Mouse (Mus musculus): ENCODE results near the gene Arhgap10. TPM values are rescaled to one million over a fixed set of nuclear protein-coding genes. Genes with fewer than 3 reads are reported as not detected.

Gene Arhgap10
- polyA plus RNA-seq, 1 experiment from 2014 or later, result 3.8 TPM

- 87% methylated on average over 6 of the region's 6 CpGs for WGBS
Measured at GRCm38 (mm10) chr8:77311762-77312161, 206.0 kb downstream of the Arhgap10 start.

DNA sequence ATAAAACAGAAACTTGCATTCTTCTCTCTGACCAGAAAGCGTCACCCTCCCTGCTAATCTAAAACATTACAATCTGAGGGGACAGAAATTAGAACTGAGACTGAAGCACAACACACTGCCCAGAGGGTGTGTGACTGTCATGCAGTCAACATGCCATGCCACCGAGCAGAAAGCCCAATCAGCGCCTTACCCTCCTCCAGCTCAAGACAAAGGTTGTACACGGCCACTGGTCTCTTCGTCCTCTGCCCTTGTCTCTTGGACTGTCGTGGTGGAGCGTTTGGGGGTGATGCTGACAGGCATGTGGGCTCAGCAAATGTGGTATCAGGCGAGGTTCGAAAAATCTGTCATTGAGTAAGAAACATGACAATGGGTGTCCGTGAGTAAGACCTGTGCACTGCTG, 207.2 kb downstream of the Arhgap10 start:
- H3K9ac ChIP-seq (replicated peaks; ENCODE audit: low read depth, low read length), result no peak overlapping the region
- no peak overlapping the region for H3K4me2 ChIP-seq (ENCODE audit: low read depth, low read length)
- no peaks in the 10 kb centered on the region for H3K9me3 ChIP-seq (ENCODE audit: control insufficient read depth, low read length)
- 93% methylated on average over 10 of the region's 10 CpGs for WGBS
- ATAC-seq (ENCODE audit: low read depth), result no peak
- no peaks in the 10 kb centered on the region for H3K4me1 ChIP-seq (ENCODE audit: control insufficient read depth, insufficient read depth, low read length)
- H3K4me3 ChIP-seq (ENCODE audit: low read depth, low read length), result no peak overlapping the region
- H3K36me3 ChIP-seq (ENCODE audit: control insufficient read depth, insufficient read depth, low read length), result no peaks in the 10 kb centered on the region
- no peak overlapping the region for H3K27ac ChIP-seq (ENCODE audit: low read depth, low read length)
- no peaks in the 10 kb centered on the region for H3K27me3 ChIP-seq (ENCODE audit: control insufficient read depth, insufficient read depth, low read length)

More at GRCm38 (mm10) chr8:77311762-77312161, 206.0 kb downstream of the Arhgap10 start:
- Histone ChIP-seq H3K36me3 (ENCODE audit: control insufficient read depth, insufficient read depth, low read length) (no peaks in the 10 kb centered on the region), H3K4me3 (ENCODE audit: low read depth, low read length) (no peak overlapping the region), H3K4me1 (ENCODE audit: control insufficient read depth, insufficient read depth, low read length) (no peaks in the 10 kb centered on the region), H3K9ac (replicated peaks; ENCODE audit: low read depth, low read length) (no peak overlapping the region), H3K27me3 (ENCODE audit: control insufficient read depth, insufficient read depth, low read length) (no peaks in the 10 kb centered on the region), H3K4me2 (ENCODE audit: low read depth, low read length) (no peak overlapping the region), H3K27ac (ENCODE audit: low read depth, low read length) (no peak overlapping the region), H3K9me3 (ENCODE audit: control insufficient read depth, low read length) (no peaks in the 10 kb centered on the region)
- ATAC-seq (ENCODE audit: low read depth), result no peak

DNA sequence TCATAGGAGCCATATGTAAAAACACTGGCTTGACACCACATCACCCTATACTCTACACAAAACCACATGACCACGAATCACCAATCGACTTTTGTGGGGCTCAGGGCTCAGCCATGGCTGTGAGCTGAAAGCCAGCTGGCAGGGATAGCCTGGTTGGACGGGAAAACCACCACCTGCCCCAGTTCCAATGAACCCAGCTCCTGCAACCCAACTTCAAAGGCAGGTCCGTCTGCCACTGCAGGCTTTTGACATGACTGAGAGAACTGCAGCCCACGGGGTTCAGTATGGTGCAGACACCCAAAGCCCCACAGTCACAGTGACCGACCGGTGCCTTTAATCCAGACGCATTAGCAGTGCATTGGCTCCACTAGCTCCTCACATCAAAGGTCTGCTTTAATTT, 207.7 kb downstream of the Arhgap10 start:
- no peak for ATAC-seq (ENCODE audit: low read depth)
- no peaks in the 10 kb centered on the region for H3K36me3 ChIP-seq (ENCODE audit: control insufficient read depth, insufficient read depth, low read length)
- no peaks in the 10 kb centered on the region for H3K9me3 ChIP-seq (ENCODE audit: control insufficient read depth, low read length)
- H3K4me3 ChIP-seq (ENCODE audit: low read depth, low read length), result no peak overlapping the region
- no peaks in the 10 kb centered on the region for H3K27me3 ChIP-seq (ENCODE audit: control insufficient read depth, insufficient read depth, low read length)
- WGBS, result 82% methylated on average over 8 of the region's 8 CpGs
- H3K27ac ChIP-seq (ENCODE audit: low read depth, low read length), result no peak overlapping the region
- no peak overlapping the region for H3K9ac ChIP-seq (replicated peaks; ENCODE audit: low read depth, low read length)
- H3K4me2 ChIP-seq (ENCODE audit: low read depth, low read length), result no peak overlapping the region
- H3K4me1 ChIP-seq (ENCODE audit: control insufficient read depth, insufficient read depth, low read length), result no peaks in the 10 kb centered on the region

DNA sequence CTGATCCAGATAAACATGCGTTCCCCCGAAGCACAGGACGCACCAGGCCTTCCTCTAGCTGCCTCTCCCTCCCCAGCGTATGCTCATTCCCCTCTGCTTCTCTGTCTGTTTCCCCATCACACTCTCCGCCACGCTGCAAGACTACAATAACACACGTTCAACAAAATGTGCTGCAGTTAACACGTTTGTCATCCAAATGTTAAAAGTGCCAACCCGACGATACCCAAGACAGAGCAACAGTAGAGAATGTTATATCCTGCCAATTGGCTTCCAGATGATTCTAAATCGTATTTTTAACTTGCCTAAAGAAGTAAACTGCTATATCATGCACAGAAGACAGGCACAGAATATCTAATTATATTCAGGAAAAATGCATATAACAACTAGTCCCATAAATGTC, 223.2 kb downstream of the Arhgap10 start:
- Histone ChIP-seq H3K27ac (ENCODE audit: low read depth, low read length) (no peak overlapping the region), H3K4me3 (ENCODE audit: low read depth, low read length) (no peak overlapping the region), H3K9ac (replicated peaks; ENCODE audit: low read depth, low read length) (no peak overlapping the region), H3K4me2 (ENCODE audit: low read depth, low read length) (no peak overlapping the region), H3K27me3 (ENCODE audit: control insufficient read depth, insufficient read depth, low read length) (no peaks in the 10 kb centered on the region), H3K4me1 (ENCODE audit: control insufficient read depth, insufficient read depth, low read length) (no peaks in the 10 kb centered on the region), H3K9me3 (ENCODE audit: control insufficient read depth, low read length) (0 out of 2 replicates have a peak, but pooled peaks cover 4% of the 10 kb centered on the region), H3K36me3 (ENCODE audit: control insufficient read depth, insufficient read depth, low read length) (no peaks in the 10 kb centered on the region)
- ATAC-seq (ENCODE audit: low read depth), result no peak
- 88% methylated on average over 11 of the region's 11 CpGs for WGBS

GRCm38 (mm10) chr8:77292649-77293048, 225.1 kb downstream of the Arhgap10 start:
- Histone ChIP-seq H3K9me3 (ENCODE audit: control insufficient read depth, low read length) (0 out of 2 replicates have a peak, but pooled peaks cover 4% of the 10 kb centered on the region), H3K4me2 (ENCODE audit: low read depth, low read length) (no peak overlapping the region), H3K9ac (replicated peaks; ENCODE audit: low read depth, low read length) (no peak overlapping the region), H3K36me3 (ENCODE audit: control insufficient read depth, insufficient read depth, low read length) (no peaks in the 10 kb centered on the region), H3K4me3 (ENCODE audit: low read depth, low read length) (no peak overlapping the region), H3K4me1 (ENCODE audit: control insufficient read depth, insufficient read depth, low read length) (no peaks in the 10 kb centered on the region), H3K27me3 (ENCODE audit: control insufficient read depth, insufficient read depth, low read length) (no peaks in the 10 kb centered on the region), H3K27ac (ENCODE audit: low read depth, low read length) (no peak overlapping the region)
- 57% methylated on average over 11 of the region's 11 CpGs for WGBS
- no peak for ATAC-seq (ENCODE audit: low read depth)

GRCm38 (mm10) chr8:77292120-77292519, 225.6 kb downstream of the Arhgap10 start:
- Histone ChIP-seq H3K27ac (ENCODE audit: low read depth, low read length) (no peak overlapping the region), H3K4me3 (ENCODE audit: low read depth, low read length) (no peak overlapping the region), H3K4me1 (ENCODE audit: control insufficient read depth, insufficient read depth, low read length) (no peaks in the 10 kb centered on the region), H3K4me2 (ENCODE audit: low read depth, low read length) (no peak overlapping the region), H3K9ac (replicated peaks; ENCODE audit: low read depth, low read length) (no peak overlapping the region), H3K27me3 (ENCODE audit: control insufficient read depth, insufficient read depth, low read length) (no peaks in the 10 kb centered on the region), H3K36me3 (ENCODE audit: control insufficient read depth, insufficient read depth, low read length) (no peaks in the 10 kb centered on the region), H3K9me3 (ENCODE audit: control insufficient read depth, low read length) (0 out of 2 replicates have a peak, but pooled peaks cover 4% of the 10 kb centered on the region)
- 64% methylated on average over 4 of the region's 4 CpGs for WGBS
- ATAC-seq (ENCODE audit: low read depth), result no peak

- Histone ChIP-seq H3K36me3 (ENCODE audit: control insufficient read depth, insufficient read depth, low read length) (no peaks in the 10 kb centered on the region), H3K4me1 (ENCODE audit: control insufficient read depth, insufficient read depth, low read length) (no peaks in the 10 kb centered on the region), H3K4me3 (ENCODE audit: low read depth, low read length) (no peak overlapping the region), H3K9ac (replicated peaks; ENCODE audit: low read depth, low read length) (no peak overlapping the region), H3K9me3 (ENCODE audit: control insufficient read depth, low read length) (no peaks in the 10 kb centered on the region), H3K4me2 (ENCODE audit: low read depth, low read length) (no peak overlapping the region), H3K27ac (ENCODE audit: low read depth, low read length) (no peak overlapping the region), H3K27me3 (ENCODE audit: control insufficient read depth, insufficient read depth, low read length) (no peaks in the 10 kb centered on the region)
- WGBS, result 89% methylated on average over 12 of the region's 12 CpGs
- ATAC-seq (ENCODE audit: low read depth), result no peak
Measured at GRCm38 (mm10) chr8:77288492-77288891, 229.3 kb downstream of the Arhgap10 start.

GRCm38 (mm10) chr8:77288065-77288464, 229.7 kb downstream of the Arhgap10 start:
- WGBS, result 71% methylated on average over 3 of the region's 3 CpGs

GRCm38 (mm10) chr8:77284473-77284872, 233.3 kb downstream of the Arhgap10 start:
- Histone ChIP-seq H3K4me3 (ENCODE audit: low read depth, low read length) (no peak overlapping the region), H3K36me3 (ENCODE audit: control insufficient read depth, insufficient read depth, low read length) (no peaks in the 10 kb centered on the region), H3K4me2 (ENCODE audit: low read depth, low read length) (no peak overlapping the region), H3K27me3 (ENCODE audit: control insufficient read depth, insufficient read depth, low read length) (no peaks in the 10 kb centered on the region), H3K4me1 (ENCODE audit: control insufficient read depth, insufficient read depth, low read length) (no peaks in the 10 kb centered on the region), H3K27ac (ENCODE audit: low read depth, low read length) (no peak overlapping the region), H3K9ac (replicated peaks; ENCODE audit: low read depth, low read length) (no peak overlapping the region), H3K9me3 (ENCODE audit: control insufficient read depth, low read length) (no peaks in the 10 kb centered on the region)
- no peak for ATAC-seq (ENCODE audit: low read depth)
- WGBS, result 93% methylated on average over 3 of the region's 3 CpGs

More at GRCm38 (mm10) chr8:77288065-77288464, 229.7 kb downstream of the Arhgap10 start:
- no peak overlapping the region for H3K4me2 ChIP-seq (ENCODE audit: low read depth, low read length)
- no peaks in the 10 kb centered on the region for H3K27me3 ChIP-seq (ENCODE audit: control insufficient read depth, insufficient read depth, low read length)
- H3K27ac ChIP-seq (ENCODE audit: low read depth, low read length), result no peak overlapping the region
- H3K9me3 ChIP-seq (ENCODE audit: control insufficient read depth, low read length), result no peaks in the 10 kb centered on the region
- ATAC-seq (ENCODE audit: low read depth), result no peak
- H3K4me1 ChIP-seq (ENCODE audit: control insufficient read depth, insufficient read depth, low read length), result no peaks in the 10 kb centered on the region
- H3K4me3 ChIP-seq (ENCODE audit: low read depth, low read length), result no peak overlapping the region
- H3K36me3 ChIP-seq (ENCODE audit: control insufficient read depth, insufficient read depth, low read length), result no peaks in the 10 kb centered on the region
- H3K9ac ChIP-seq (replicated peaks; ENCODE audit: low read depth, low read length), result no peak overlapping the region
